In the genomic region with DNA sequence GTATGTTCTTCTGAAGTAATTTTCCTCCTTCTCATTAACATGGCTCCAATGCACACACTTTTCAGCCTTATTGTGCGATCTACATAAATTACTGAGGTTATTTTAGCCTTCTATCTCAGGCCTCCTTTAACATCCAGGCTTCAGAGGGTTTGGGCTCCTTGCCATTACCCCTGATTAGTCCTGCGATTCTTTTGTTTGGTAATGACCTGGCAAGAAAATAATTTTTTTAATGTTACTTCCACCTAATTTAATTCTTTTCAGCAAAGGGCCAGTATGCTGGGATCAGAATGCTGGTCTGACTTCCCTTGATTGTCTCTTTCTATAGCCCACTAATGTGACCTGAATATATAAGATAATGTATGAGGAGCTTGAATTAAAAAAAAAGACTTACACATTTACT, we compare ENCODE assay signal across 15 mouse cellular contexts.
A peak's percentile ranks its signal among the peaks of the same experiment; 100 is the strongest.
DNase-seq lines count a peak whose midpoint lies in the region; ATAC-seq and TF ChIP-seq lines count a peak whose summit lies in the region.
"Had no signal": no experiment of that assay in that cellular context is flagged by ENCODE, and none has a peak within 500 bp of the region (broad histone marks: within the 10 kb centered on the region; RNA-seq: fewer than 3 reads in every experiment).

No protein-coding gene starts in this region.

- no peak overlapping the region for H3K4me2 ChIP-seq in hindbrain, embryonic 14.5 days (replicated peaks)
- no peak overlapping the region for H3K4me2 ChIP-seq in hindbrain, embryonic 12.5 days (replicated peaks)
- H3K4me2 ChIP-seq in forebrain, embryonic 12.5 days, result no peak overlapping the region
- no peak overlapping the region for H3K4me2 ChIP-seq in hindbrain, postnatal 0 days (ENCODE audit: low read depth, low read length)
- H3K4me2 ChIP-seq: liver, embryonic 15.5 days had no signal

- WGBS in hindbrain, embryonic 14.5 days, result 52% methylated on average over 2 of the region's 2 CpGs
- WGBS in hindbrain, embryonic 12.5 days, result 51% methylated on average over 2 of the region's 2 CpGs
- 48% methylated on average over 2 of the region's 2 CpGs for WGBS in forebrain, embryonic 12.5 days
- WGBS in hindbrain, postnatal 0 days, result 43% methylated on average over 2 of the region's 2 CpGs

- no peaks in the 10 kb centered on the region for H3K9me3 ChIP-seq in hindbrain, embryonic 14.5 days (ENCODE audit: control insufficient read depth, low read length)
- no peaks in the 10 kb centered on the region for H3K9me3 ChIP-seq in hindbrain, embryonic 12.5 days (replicated peaks)
- H3K9me3 ChIP-seq in forebrain, embryonic 12.5 days, result no peaks in the 10 kb centered on the region
- H3K9me3 ChIP-seq in hindbrain, postnatal 0 days (ENCODE audit: low read length), result no peaks in the 10 kb centered on the region
- H3K9me3 ChIP-seq: liver, embryonic 15.5 days; megakaryocyte, embryonic 14.5 days had no signal

- no peak for DNase-seq in hindbrain, embryonic 14.5 days (ENCODE audit: low spot score)
- DNase-seq in hindbrain, postnatal 0 days (ENCODE audit: low spot score), result peak; percentile 4
- peak; percentile 6 for DNase-seq in telencephalon, adult 2 months (ENCODE audit: low read depth, low spot score)
- no peak for DNase-seq in gastrocnemius, adult 2 months
- DNase-seq in kidney, adult 11 months, result no peak
- DNase-seq: cerebellum, adult 11-12 months; gastrocnemius, postnatal 25 days; kidney, postnatal 4 days; right cerebral cortex, adult 18-20 months; thymus, adult 18-20 months had no signal

- no peak overlapping the region for H3K9ac ChIP-seq in hindbrain, embryonic 14.5 days
- no peak overlapping the region for H3K9ac ChIP-seq in hindbrain, embryonic 12.5 days
- H3K9ac ChIP-seq in forebrain, embryonic 12.5 days, result no peak overlapping the region
- no peak overlapping the region for H3K9ac ChIP-seq in hindbrain, postnatal 0 days (replicated peaks; ENCODE audit: low read length)
- H3K9ac ChIP-seq: liver, embryonic 15.5 days had no signal

- no peaks in the 10 kb centered on the region for H3K36me3 ChIP-seq in hindbrain, embryonic 14.5 days (replicated peaks; ENCODE audit: control insufficient read depth, insufficient read depth)
- no peaks in the 10 kb centered on the region for H3K36me3 ChIP-seq in hindbrain, embryonic 12.5 days
- H3K36me3 ChIP-seq in forebrain, embryonic 12.5 days (replicated peaks), result no peaks in the 10 kb centered on the region
- H3K36me3 ChIP-seq in hindbrain, postnatal 0 days (ENCODE audit: insufficient read depth, low read length), result no peaks in the 10 kb centered on the region
- H3K36me3 ChIP-seq: liver, embryonic 15.5 days had no signal

- ATAC-seq in hindbrain, embryonic 14.5 days (ENCODE audit: low FRiP score), result peak; percentile 46; the same call in 1 of the 2 replicates
- no peak for ATAC-seq in hindbrain, embryonic 12.5 days (ENCODE audit: low FRiP score)
- peak; percentile 89; the same call in 1 of the 2 replicates for ATAC-seq in forebrain, embryonic 12.5 days (ENCODE audit: low FRiP score)
- no peak for ATAC-seq in hindbrain, postnatal 0 days
- ATAC-seq: lung, postnatal 0 days had no signal

- no peaks in the 10 kb centered on the region for H3K4me1 ChIP-seq in hindbrain, embryonic 14.5 days (replicated peaks; ENCODE audit: control insufficient read depth, insufficient read depth, low read length)
- H3K4me1 ChIP-seq in hindbrain, embryonic 12.5 days, result no peaks in the 10 kb centered on the region
- H3K4me1 ChIP-seq in forebrain, embryonic 12.5 days, result no peaks in the 10 kb centered on the region; the same call in 1 of the 2 replicates
- H3K4me1 ChIP-seq in hindbrain, postnatal 0 days (ENCODE audit: insufficient read depth, low read length), result no peaks in the 10 kb centered on the region
- H3K4me1 ChIP-seq: liver, embryonic 15.5 days; megakaryocyte, embryonic 14.5 days had no signal

- TF ChIP-seq CTCF in hindbrain, postnatal 0 days (IDR thresholded peaks at IDR 0.05; ENCODE audit: low read depth), result no peak
- no peak for TF ChIP-seq CTCF in gastrocnemius, adult 2 months (IDR thresholded peaks at IDR 0.05)

- intact Hi-C loops in gastrocnemius, adult 2 months (cut with DNase I), result no loop called here

- no peaks in the 10 kb centered on the region for H3K27me3 ChIP-seq in hindbrain, embryonic 14.5 days (ENCODE audit: control insufficient read depth, insufficient read depth, low read length)
- no peaks in the 10 kb centered on the region for H3K27me3 ChIP-seq in hindbrain, embryonic 12.5 days
- H3K27me3 ChIP-seq in forebrain, embryonic 12.5 days, result no peaks in the 10 kb centered on the region
- no peaks in the 10 kb centered on the region for H3K27me3 ChIP-seq in hindbrain, postnatal 0 days (ENCODE audit: insufficient read depth, low read length)
- H3K27me3 ChIP-seq: liver, embryonic 15.5 days; megakaryocyte, embryonic 14.5 days had no signal

- H3K4me3 ChIP-seq in hindbrain, embryonic 14.5 days (replicated peaks; ENCODE audit: low read length), result no peak overlapping the region
- H3K4me3 ChIP-seq in hindbrain, embryonic 12.5 days, result no peak overlapping the region
- no peak overlapping the region for H3K4me3 ChIP-seq in forebrain, embryonic 12.5 days (replicated peaks)
- H3K4me3 ChIP-seq in hindbrain, postnatal 0 days (ENCODE audit: low read length), result no peak overlapping the region
- no peak overlapping the region for H3K4me3 ChIP-seq in gastrocnemius, adult 2 months
- H3K4me3 ChIP-seq: liver, embryonic 15.5 days; megakaryocyte, embryonic 14.5 days had no signal

- no peak overlapping the region for H3K27ac ChIP-seq in hindbrain, embryonic 14.5 days
- no peak overlapping the region for H3K27ac ChIP-seq in hindbrain, embryonic 12.5 days
- no peak overlapping the region for H3K27ac ChIP-seq in forebrain, embryonic 12.5 days
- no peak overlapping the region for H3K27ac ChIP-seq in hindbrain, postnatal 0 days
- no peak overlapping the region for H3K27ac ChIP-seq in gastrocnemius, adult 2 months
- H3K27ac ChIP-seq: liver, embryonic 15.5 days had no signal

Comparison
In these comparisons a context has a peak if more than half of its experiments do, and no peak if none do; other contexts are left out.
1. ATAC-seq: peak in hindbrain, embryonic 14.5 days (single experiment) and forebrain, embryonic 12.5 days (single experiment); none in hindbrain, embryonic 12.5 days (single experiment) and hindbrain, postnatal 0 days (single experiment).
2. DNase-seq: peak in hindbrain, postnatal 0 days (single experiment) and telencephalon, adult 2 months (single experiment); none in hindbrain, embryonic 14.5 days (single experiment), gastrocnemius, adult 2 months (single experiment) and kidney, adult 11 months (single experiment).